Comparison of ENCODE assay signal across 18 mouse cellular contexts in the genomic region with DNA sequence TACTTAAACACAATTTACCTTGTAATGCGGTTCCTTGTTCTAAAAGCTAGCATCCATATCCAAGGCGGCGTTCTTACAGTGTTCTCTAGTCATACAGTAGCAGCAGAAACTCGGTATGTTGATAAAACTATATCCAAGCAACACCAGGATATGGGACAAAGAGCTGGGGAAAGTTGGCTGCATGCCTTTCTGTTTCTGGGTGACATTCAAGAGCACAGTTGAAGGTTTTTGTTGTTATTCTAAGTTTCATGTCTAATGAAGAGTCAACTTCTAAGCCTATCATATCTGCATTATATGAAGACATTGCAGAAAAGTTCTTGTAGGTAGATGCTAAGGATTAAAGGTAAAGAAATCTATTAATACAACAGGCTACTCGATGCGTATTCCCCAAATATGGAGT. TPM values are rescaled to one million over a fixed set of nuclear protein-coding genes. Genes with fewer than 3 reads are reported as not detected.
A peak's percentile ranks its signal among the peaks of the same experiment; 100 is the strongest.
DNase-seq lines count a peak whose midpoint lies in the region.
"Had no signal": no experiment of that assay in that cellular context is flagged by ENCODE, and none has a peak within 500 bp of the region (broad histone marks: within the 10 kb centered on the region; RNA-seq: fewer than 3 reads in every experiment).

TSS of gene Fam216b (minus strand) at position 101 of the 400 bp plus-strand sequence.

- DNase-seq in cerebellum, postnatal 10 days: peak; percentile 32 to 42
- no peak for DNase-seq in cerebellum, postnatal 36 days
- DNase-seq in heart, postnatal 4 days: peak; percentile 49
- no peak for DNase-seq in heart, postnatal 25 days (ENCODE audit: low spot score)
- peak; percentile 7 for DNase-seq in lung, postnatal 10 days
- no peak for DNase-seq in lung, postnatal 25 days (ENCODE audit: low spot score)
- no peak for DNase-seq in T-cell, adult 2 months (ENCODE audit: low spot score)
- DNase-seq: adrenal gland, postnatal 25 days; cerebellum, adult 11 months; cerebellum, adult 8-10 months; embryo, embryonic 11 days; gastrocnemius, adult 2 months; gastrocnemius, postnatal 25 days; kidney, adult 2 months had no signal

- intact Hi-C loops in heart, postnatal 25 days (cut with DNase I): no loop called here

RNA-seq across cellular contexts. Expression of gene Fam216b, which starts in this region (rescaled TPM):
- under 1 TPM; 0.27 to 0.79 TPM for total RNA-seq in heart, postnatal 4 days (2021)
- total RNA-seq in heart, postnatal 25 days (2021): not detected
- total RNA-seq: adrenal gland, postnatal 25 days; CH12.LX; common myeloid progenitor, adult 5-6 weeks; gastrocnemius, adult 2 months; gastrocnemius, postnatal 25 days; granulocyte monocyte progenitor cell, adult 5-6 weeks; heart, postnatal 36 days had no signal

Comparison
In these comparisons a context has a peak if more than half of its experiments do, and no peak if none do; other contexts are left out.
1. DNase-seq: peak in cerebellum, postnatal 10 days (2 of 2) and lung, postnatal 10 days (single experiment); none in cerebellum, postnatal 36 days (0 of 2), heart, postnatal 25 days (single experiment), lung, postnatal 25 days (single experiment) and T-cell, adult 2 months (single experiment).
2. Peak in DNase-seq in heart, postnatal 4 days; RNA of the gene not detected or under 1 TPM.